Mouse (Mus musculus) liver, embryonic 11.5 days (tissue): ENCODE data around the gene Hoxa7. TPM values are rescaled to one million over a fixed set of nuclear protein-coding genes. Genes with fewer than 3 reads are reported as not detected.

Experiments
- ATAC-seq: fragments of 200-750 bp; cut with Nextera tagmentation; replicated peaks from 2 replicates; pipeline ENCODE4 v1.8.0; 2017; ENCODE audit warnings: moderate number of reproducible peaks, mild to moderate bottlenecking, moderate TSS enrichment, moderate library complexity; ENCODE audit not compliant: low FRiP score
- DNase-seq: peaks from one replicate; pipeline ENCODE4 v3.0.0-alpha.2; 2017; ENCODE audit warnings: low spot score
- H3K27ac ChIP-seq: fragments of 300-500 bp; sonication (generic); 2 replicates; pipeline ENCODE4 v1.5.1; 2014; ENCODE audit warnings: mild to moderate bottlenecking, low read depth, low read length, control low read depth
- H3K27me3 ChIP-seq: fragments of 300-500 bp; sonication (generic); replicated peaks from 2 replicates; pipeline ENCODE4 v1.6.1; 2014; ENCODE audit warnings: low read length, mixed read lengths; ENCODE audit not compliant: control insufficient read depth, insufficient read depth
- H3K36me3 ChIP-seq: fragments of 300-500 bp; sonication (generic); 2 replicates; pipeline ENCODE4 v1.6.1; 2014; ENCODE audit warnings: mild to moderate bottlenecking, low read length, moderate library complexity, mixed read lengths; ENCODE audit not compliant: control insufficient read depth, insufficient read depth
- H3K4me1 ChIP-seq: fragments of 300-500 bp; sonication (generic); replicated peaks from 2 replicates; pipeline ENCODE4 v1.6.1; 2014; ENCODE audit warnings: low read length, mixed read lengths; ENCODE audit not compliant: control insufficient read depth, insufficient read depth
- H3K4me2 ChIP-seq: fragments of 300-500 bp; sonication (generic); 2 replicates; pipeline ENCODE4 v1.6.1; 2014; ENCODE audit warnings: mild to moderate bottlenecking, control low read depth, moderate library complexity
- H3K4me3 ChIP-seq: fragments of 300-500 bp; sonication (generic); 2 replicates; pipeline ENCODE4 v1.5.1; 2014; ENCODE audit warnings: low read depth, low read length, control low read depth
- H3K9ac ChIP-seq: fragments of 300-500 bp; sonication (generic); 2 replicates; pipeline ENCODE4 v1.6.1; 2014; ENCODE audit warnings: low read depth, low read length, control low read depth
- H3K9me3 ChIP-seq: fragments of 300-500 bp; sonication (generic); 2 replicates; pipeline ENCODE4 v1.6.1; 2016; ENCODE audit warnings: low read length, inconsistent platforms, mixed read lengths; ENCODE audit not compliant: control insufficient read depth
- WGBS: fragments of 180-500 bp; shearing (Covaris S2); extraction: QIAGEN DNeasy Blood & Tissue Kit; methylation state at CpG from one replicate; pipeline ENCODE4 v1.1.7; 2014; 5-methylcytosine and 5-hydroxymethylcytosine counted together
- polyA plus RNA-seq: library from polyadenylated mRNA; unstranded; fragments of >200 nt; fragmentation: Nextera tagmentation; extraction: Ambion mirVana; gene quantifications from 2 replicates; pipeline ENCODE4 v1.2.1, GENCODE M21; 2014

Hoxa7 gene
- polyA plus RNA-seq, 1 experiment from 2014 or later: 2.7 TPM

GRCm38 (mm10) chr6:52212556-52213118 is 9.0 kb downstream of the Hoxa7 start:
- no peak for DNase-seq
- Histone ChIP-seq H3K9me3 (no peaks in the 10 kb centered on the region), H3K27me3 (peaks cover 99% of the 10 kb centered on the region), H3K4me1 (no peaks in the 10 kb centered on the region; the same call in 1 of the 2 replicates), H3K4me3 (peak overlapping the region; percentile 29), H3K36me3 (no peaks in the 10 kb centered on the region), H3K27ac (no peak overlapping the region), H3K4me2 (peak overlapping the region; percentile 48), H3K9ac (no peak overlapping the region)
- no peak for ATAC-seq
- WGBS: 1% methylated on average over 22 of the region's 22 CpGs

DNA sequence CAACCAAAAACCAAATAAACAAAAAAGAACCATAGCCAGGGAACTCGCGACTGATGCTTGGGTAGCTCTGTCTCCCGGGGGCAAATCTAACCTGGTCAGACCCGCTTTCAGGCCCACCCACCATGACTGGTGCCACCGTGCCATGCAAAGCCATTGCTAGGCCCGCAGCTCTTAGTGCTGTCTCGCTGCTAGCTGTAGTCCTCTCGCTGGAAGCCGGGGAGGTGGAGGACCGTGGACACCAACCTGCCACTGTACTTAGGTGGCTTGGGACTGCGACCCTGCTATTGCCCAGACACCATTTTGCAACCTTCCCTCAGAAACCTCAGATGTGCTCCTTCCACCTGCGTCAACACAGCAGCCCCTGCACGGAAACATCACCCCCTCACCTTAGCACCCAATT is 9.7 kb downstream of the Hoxa7 start:
- Histone ChIP-seq H3K4me1 (no peaks in the 10 kb centered on the region; the same call in 1 of the 2 replicates), H3K4me3 (peak overlapping the region; percentile 29), H3K4me2 (peak overlapping the region; percentile 48), H3K36me3 (no peaks in the 10 kb centered on the region), H3K9ac (no peak overlapping the region), H3K27ac (no peak overlapping the region), H3K27me3 (peaks cover 99% of the 10 kb centered on the region), H3K9me3 (no peaks in the 10 kb centered on the region)
- ATAC-seq: no peak
- DNase-seq: no peak
- WGBS: 4% methylated on average over 13 of the region's 13 CpGs

DNA sequence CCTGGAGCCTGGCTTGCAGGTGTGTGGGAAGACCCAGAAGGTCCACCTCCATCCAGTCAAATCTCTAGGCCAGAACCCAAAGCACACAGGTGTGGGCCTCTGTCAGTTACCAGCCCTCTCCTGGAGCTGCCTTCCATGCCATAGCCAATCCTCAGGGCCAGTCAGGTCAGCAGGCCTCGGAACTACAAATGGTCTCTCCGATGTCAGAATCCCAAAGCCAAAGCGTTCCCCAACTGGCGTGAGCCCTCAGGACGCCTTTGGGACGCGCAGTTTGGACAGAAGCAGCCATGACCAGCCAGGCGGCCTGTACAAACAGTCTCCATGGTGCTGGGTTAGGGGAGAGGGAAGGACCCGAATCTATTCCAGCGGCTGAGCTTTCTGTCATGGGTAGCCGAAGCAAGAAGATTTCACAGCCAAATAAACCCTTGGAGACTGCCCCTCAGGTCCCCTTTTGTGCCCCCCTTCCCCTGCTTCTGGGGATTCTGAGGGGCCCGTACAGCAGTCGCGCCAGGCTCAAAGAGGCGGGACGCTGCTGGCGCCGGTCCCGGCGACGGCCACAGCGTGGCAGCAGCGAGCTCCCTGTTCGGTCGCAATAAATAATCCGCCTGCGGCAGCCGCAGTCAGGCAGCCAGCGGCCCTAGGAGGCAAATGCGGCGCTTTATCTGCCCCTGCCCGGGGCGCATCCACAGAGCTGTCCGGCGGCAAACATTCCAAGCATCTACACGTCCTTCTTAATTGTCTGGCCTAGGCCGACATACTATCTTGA is 10.3 kb downstream of the Hoxa7 start:
- Histone ChIP-seq H3K9me3 (no peaks in the 10 kb centered on the region), H3K27me3 (peaks cover 99% of the 10 kb centered on the region), H3K27ac (no peak overlapping the region), H3K4me2 (peak overlapping the region; percentile 48), H3K4me3 (peak overlapping the region; percentile 29), H3K36me3 (no peaks in the 10 kb centered on the region), H3K9ac (no peak overlapping the region), H3K4me1 (no peaks in the 10 kb centered on the region; the same call in none of the 2 replicates)
- no peak for DNase-seq
- WGBS: 3% methylated on average over 37 of the region's 37 CpGs
- no peak; the same call in 1 of the 2 replicates for ATAC-seq

GRCm38 (mm10) chr6:52209685-52210046 is 12.0 kb downstream of the Hoxa7 start:
- Histone ChIP-seq H3K9me3 (no peaks in the 10 kb centered on the region), H3K4me1 (no peaks in the 10 kb centered on the region; the same call in none of the 2 replicates), H3K36me3 (no peaks in the 10 kb centered on the region), H3K9ac (no peak overlapping the region), H3K4me3 (no peak overlapping the region), H3K4me2 (peak overlapping the region; percentile 49; the same call in 1 of the 2 replicates), H3K27ac (no peak overlapping the region), H3K27me3 (peaks cover 99% of the 10 kb centered on the region)
- no peak for DNase-seq
- 7% methylated on average over 12 of the region's 12 CpGs for WGBS
- ATAC-seq: no peak

- no peaks in the 10 kb centered on the region for H3K36me3 ChIP-seq
- ATAC-seq (no peak), DNase-seq (no peak)
- H3K9ac ChIP-seq: no peak overlapping the region
- WGBS: 8% methylated on average over 18 of the region's 18 CpGs
- peak overlapping the region; percentile 11 for H3K4me3 ChIP-seq
- no peaks in the 10 kb centered on the region for H3K9me3 ChIP-seq
- H3K4me2 ChIP-seq: peak overlapping the region; percentile 49
- no peaks in the 10 kb centered on the region; the same call in none of the 2 replicates for H3K4me1 ChIP-seq
- H3K27ac ChIP-seq: no peak overlapping the region
- peaks cover 99% of the 10 kb centered on the region for H3K27me3 ChIP-seq
Measured at GRCm38 (mm10) chr6:52208868-52209684, 12.6 kb downstream of the Hoxa7 start.

- H3K9me3 ChIP-seq: no peaks in the 10 kb centered on the region
- H3K27me3 ChIP-seq: peaks cover 99% of the 10 kb centered on the region
- H3K4me3 ChIP-seq: peak within 1 kb of the TSS; percentile 11
- ATAC-seq (no peak), DNase-seq (no peak)
- no peak within 1 kb of the TSS for H3K9ac ChIP-seq
- no peak within 1 kb of the TSS for H3K27ac ChIP-seq
- no peaks in the 10 kb centered on the region for H3K36me3 ChIP-seq
- WGBS: 4% methylated on average over 47 of the region's 47 CpGs
- H3K4me2 ChIP-seq: peak within 1 kb of the TSS; percentile 49
- H3K4me1 ChIP-seq: no peaks in the 10 kb centered on the region; the same call in none of the 2 replicates
Measured at GRCm38 (mm10) chr6:52208072-52208867, 13.4 kb downstream of the Hoxa7 start, which contains the start of gene Hoxa6. Hoxa6 (minus strand) TSS chr6:52208722.

GRCm38 (mm10) chr6:52207684-52207976 is 14.0 kb downstream of the Hoxa7 start:
- Histone ChIP-seq H3K4me3 (no peak overlapping the region), H3K27ac (no peak overlapping the region), H3K4me1 (no peaks in the 10 kb centered on the region; the same call in none of the 2 replicates), H3K4me2 (no peak overlapping the region), H3K36me3 (no peaks in the 10 kb centered on the region), H3K27me3 (peaks cover 99% of the 10 kb centered on the region), H3K9me3 (no peaks in the 10 kb centered on the region), H3K9ac (no peak overlapping the region)
- ATAC-seq (no peak), DNase-seq (no peak)
